Mouse (Mus musculus) midbrain, embryonic 12.5 days (tissue): ENCODE measurements around the gene Ccdc50. TPM values are rescaled to one million over a fixed set of nuclear protein-coding genes. Genes with fewer than 3 reads are reported as not detected.
A peak's percentile ranks its signal among the peaks of the same experiment; 100 is the strongest.

ENCODE experiments used
- ATAC-seq: fragments of 200-750 bp; cut with Nextera tagmentation; 2 replicates; pipeline ENCODE4 v1.8.0; 2017; ENCODE audit warnings: low read depth, moderate TSS enrichment, moderate library complexity; ENCODE audit not compliant: low FRiP score
- H3K27ac ChIP-seq: fragments of 300-500 bp; sonication (generic); replicated peaks from 2 replicates; pipeline ENCODE4 v1.5.1; 2016; ENCODE audit warnings: mild to moderate bottlenecking
- H3K27me3 ChIP-seq: fragments of 300-500 bp; sonication (generic); 2 replicates; pipeline ENCODE4 v1.6.1; 2016; ENCODE audit warnings: mild to moderate bottlenecking
- H3K36me3 ChIP-seq: fragments of 300-500 bp; sonication (generic); 2 replicates; pipeline ENCODE4 v1.6.1; 2016
- H3K4me1 ChIP-seq: fragments of 300-500 bp; sonication (generic); 2 replicates; pipeline ENCODE4 v1.6.1; 2016
- H3K4me2 ChIP-seq: fragments of 300-500 bp; sonication (generic); replicated peaks from 2 replicates; pipeline ENCODE4 v1.6.1; 2016; ENCODE audit warnings: mild to moderate bottlenecking, moderate library complexity
- H3K4me3 ChIP-seq: fragments of 300-500 bp; sonication (generic); 2 replicates; pipeline ENCODE4 v1.5.1; 2016; ENCODE audit warnings: mild to moderate bottlenecking
- H3K9ac ChIP-seq: fragments of 300-500 bp; sonication (generic); replicated peaks from 2 replicates; pipeline ENCODE4 v1.6.1; 2016; ENCODE audit warnings: mild to moderate bottlenecking, moderate library complexity
- H3K9me3 ChIP-seq: fragments of 300-500 bp; sonication (generic); 2 replicates; pipeline ENCODE4 v1.6.1; 2016; ENCODE audit warnings: mild to moderate bottlenecking
- WGBS: fragments of 180-500 bp; shearing (Covaris S2); methylation state at CpG from one replicate; pipeline ENCODE4 v1.1.7; 2016; 5-methylcytosine and 5-hydroxymethylcytosine counted together
- polyA plus RNA-seq: library from polyadenylated mRNA; unstranded; fragments of >200 nt; fragmentation: Nextera tagmentation; extraction: Ambion mirVana; gene quantifications from 2 replicates; pipeline ENCODE4 v1.2.1, GENCODE M21; 2016

Gene Ccdc50
- polyA plus RNA-seq, 1 experiment from 2014 or later: 68.8 TPM

GRCm38 (mm10) chr16:27453823-27454222 lies 65.2 kb downstream of the Ccdc50 start:
- Histone ChIP-seq H3K4me2 (no peak overlapping the region), H3K9me3 (no peaks in the 10 kb centered on the region), H3K36me3 (0 out of 2 replicates have a peak, but pooled peaks cover 8% of the 10 kb centered on the region), H3K9ac (no peak overlapping the region), H3K4me1 (no peaks in the 10 kb centered on the region), H3K27ac (no peak overlapping the region), H3K27me3 (no peaks in the 10 kb centered on the region), H3K4me3 (no peak overlapping the region)
- 83% methylated on average over 2 of the region's 2 CpGs for WGBS
- ATAC-seq: no peak

DNA sequence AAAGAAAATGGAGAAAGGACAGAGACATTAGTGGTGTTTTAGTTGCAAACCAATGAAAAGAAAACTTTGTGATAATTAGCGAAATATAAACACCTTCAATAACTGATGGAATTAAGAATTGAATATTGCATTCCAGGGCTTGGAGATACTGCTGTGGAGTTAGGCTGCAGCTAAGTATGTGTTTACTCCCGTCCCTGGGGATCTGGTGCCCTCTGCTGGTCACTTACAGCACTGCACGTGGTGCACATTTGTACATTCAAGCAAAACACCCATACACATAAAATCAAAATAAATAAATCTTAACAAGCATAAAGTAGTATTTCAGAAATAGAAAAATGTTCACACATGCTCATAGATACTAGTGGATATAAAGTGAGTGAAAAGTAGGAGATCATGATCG lies 68.6 kb downstream of the Ccdc50 start:
- Histone ChIP-seq H3K9ac (no peak overlapping the region), H3K36me3 (no peaks in the 10 kb centered on the region), H3K4me3 (no peak overlapping the region), H3K9me3 (no peaks in the 10 kb centered on the region), H3K27me3 (no peaks in the 10 kb centered on the region), H3K4me2 (no peak overlapping the region), H3K27ac (no peak overlapping the region), H3K4me1 (no peaks in the 10 kb centered on the region)
- peak; percentile 66; the same call in 1 of the 2 replicates for ATAC-seq
- WGBS: 21% methylated on average over 4 of the region's 4 CpGs

DNA sequence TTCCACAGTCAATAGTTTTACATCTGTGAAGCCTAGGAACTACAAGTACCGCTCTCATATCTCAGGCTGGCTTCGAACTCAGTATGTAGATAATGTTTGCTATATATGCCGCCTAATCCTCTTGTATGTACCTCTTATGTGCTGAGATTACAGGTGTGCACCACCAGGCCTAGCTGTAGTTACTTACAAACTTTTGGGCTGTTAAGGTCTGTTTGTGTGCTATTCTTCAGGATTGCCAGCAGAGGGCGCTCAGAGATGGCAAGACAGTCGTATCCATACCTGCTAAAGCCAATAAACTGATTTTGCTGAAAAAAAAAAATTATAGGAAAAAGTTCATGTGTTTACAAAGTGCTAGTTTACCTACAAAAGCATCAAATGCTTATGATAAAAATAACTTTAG lies 80.1 kb downstream of the Ccdc50 start:
- H3K9me3 ChIP-seq: no peaks in the 10 kb centered on the region
- no peak overlapping the region for H3K27ac ChIP-seq
- H3K27me3 ChIP-seq: no peaks in the 10 kb centered on the region
- peak; percentile 78 for ATAC-seq
- H3K9ac ChIP-seq: no peak overlapping the region
- no peaks in the 10 kb centered on the region for H3K36me3 ChIP-seq
- H3K4me1 ChIP-seq: no peaks in the 10 kb centered on the region
- 25% methylated on average over 5 of the region's 5 CpGs for WGBS
- H3K4me3 ChIP-seq: no peak overlapping the region
- H3K4me2 ChIP-seq: no peak overlapping the region

GRCm38 (mm10) chr16:27471389-27471788 lies 82.7 kb downstream of the Ccdc50 start:
- no peaks in the 10 kb centered on the region for H3K9me3 ChIP-seq
- H3K4me1 ChIP-seq: no peaks in the 10 kb centered on the region
- no peak overlapping the region for H3K4me2 ChIP-seq
- no peaks in the 10 kb centered on the region for H3K36me3 ChIP-seq
- H3K27me3 ChIP-seq: no peaks in the 10 kb centered on the region
- 79% methylated on average over 6 of the region's 6 CpGs for WGBS
- no peak overlapping the region for H3K27ac ChIP-seq
- no peak overlapping the region for H3K9ac ChIP-seq
- H3K4me3 ChIP-seq: no peak overlapping the region
- no peak for ATAC-seq

DNA sequence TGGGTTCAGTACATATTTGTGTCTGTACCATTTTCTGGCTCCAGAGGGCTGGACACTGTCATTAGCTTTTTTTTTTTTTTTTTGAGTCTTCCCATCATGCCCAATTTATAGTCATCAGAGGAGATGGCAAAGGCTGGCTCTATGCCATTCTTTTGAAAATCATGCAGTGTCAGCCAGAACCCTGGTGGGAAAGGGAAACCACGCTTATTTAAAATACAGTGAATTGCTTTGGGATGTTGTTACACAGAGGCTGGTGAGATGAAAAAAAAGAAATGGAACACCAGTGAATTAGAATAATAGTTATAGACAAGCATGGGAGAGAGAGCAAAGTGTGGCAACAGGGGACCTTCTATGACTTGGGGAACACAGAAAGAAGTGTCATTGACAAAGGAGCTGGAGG lies 95.2 kb downstream of the Ccdc50 start:
- H3K4me3 ChIP-seq: no peak overlapping the region
- no peaks in the 10 kb centered on the region for H3K9me3 ChIP-seq
- WGBS: 82% methylated on average over 1 of the region's 1 CpGs
- no peak overlapping the region for H3K27ac ChIP-seq
- H3K4me1 ChIP-seq: no peaks in the 10 kb centered on the region
- ATAC-seq: no peak
- H3K9ac ChIP-seq: no peak overlapping the region
- no peaks in the 10 kb centered on the region for H3K27me3 ChIP-seq
- no peak overlapping the region for H3K4me2 ChIP-seq
- no peaks in the 10 kb centered on the region for H3K36me3 ChIP-seq

Other genes with a start within 250 kb of the Ccdc50 start
- gene Ostn, start 81.4 kb upstream of the Ccdc50 start, polyA plus RNA-seq: not detected in 2 replicates
- not detected in 2 replicates for gene Uts2b, start 18.6 kb upstream of the Ccdc50 start, polyA plus RNA-seq